Mouse (Mus musculus) myocyte (in vitro differentiated cells): ENCODE data around the gene Cel. TPM values are rescaled to one million over a fixed set of nuclear protein-coding genes. Genes with fewer than 3 reads are reported as not detected.
A peak's percentile ranks its signal among the peaks of the same experiment; 100 is the strongest.

ENCODE experiments used
- H3K27me3 ChIP-seq: one replicate; pipeline ENCODE4 v1.6.1; 2011; ENCODE audit not compliant: control insufficient read depth, insufficient read depth, insufficient read length
- H3K36me3 ChIP-seq: one replicate; pipeline ENCODE4 v1.6.1; 2011; ENCODE audit not compliant: control insufficient read depth, insufficient read depth
- H3K4me2 ChIP-seq: one replicate; pipeline ENCODE4 v1.6.1; 2011; ENCODE audit warnings: low read depth, control low read depth
- H3K4me3 ChIP-seq: one replicate; pipeline ENCODE4 v1.5.1; 2011; ENCODE audit warnings: mild to moderate bottlenecking, control low read depth, moderate library complexity
- H3K79me2 ChIP-seq: one replicate; pipeline ENCODE4 v1.6.1; 2011; ENCODE audit not compliant: control insufficient read depth, insufficient read depth
- H3ac ChIP-seq: one replicate; pipeline ENCODE4 v1.6.1; 2011; ENCODE audit not compliant: control insufficient read depth, insufficient read length
- CEBPB ChIP-seq: IDR thresholded peaks from 2 replicates; pipeline ENCODE4 v1.6.1; 2011; ENCODE audit warnings: mild to moderate bottlenecking, moderate library complexity; ENCODE audit not compliant: poor library complexity, insufficient read depth, severe bottlenecking
- E2F4 ChIP-seq: IDR thresholded peaks from one replicate; pipeline ENCODE4 v1.6.1; 2011; ENCODE audit warnings: mild to moderate bottlenecking, control low read depth, moderate library complexity; ENCODE audit not compliant: insufficient read depth
- MAX ChIP-seq: IDR thresholded peaks from one replicate; pipeline ENCODE4 v1.6.1; 2011; ENCODE audit warnings: low read depth, mild to moderate bottlenecking, control low read depth
- MYOD1 ChIP-seq, 3 experiments: IDR thresholded peaks; one replicate each; pipeline ENCODE4 v1.6.1; 2011; ENCODE audit warnings: control low read depth in 2 of 3, low read depth in 2 of 3, mild to moderate bottlenecking in 2 of 3, moderate library complexity in 1 of 3; ENCODE audit not compliant: insufficient read length in 2 of 3, control insufficient read depth in 1 of 3
- MYOG ChIP-seq, 3 experiments: IDR thresholded peaks; one replicate each; pipeline ENCODE4 v1.6.1; 2011; ENCODE audit warnings: control low read depth in 2 of 3, low read depth in 2 of 3, mild to moderate bottlenecking in 2 of 3; ENCODE audit not compliant: insufficient read length in 2 of 3, control insufficient read depth in 1 of 3, insufficient read depth in 1 of 3
- POLR2A ChIP-seq: IDR thresholded peaks from one replicate; pipeline ENCODE4 v1.6.1; 2011; ENCODE audit warnings: low read depth, mild to moderate bottlenecking, control low read depth, moderate library complexity; ENCODE audit not compliant: insufficient read length
- POLR2AphosphoS2 ChIP-seq: IDR thresholded peaks from one replicate; pipeline ENCODE4 v1.6.1; 2011; ENCODE audit warnings: low read depth, control low read depth; ENCODE audit not compliant: insufficient read length
- REST ChIP-seq: IDR thresholded peaks from one replicate; pipeline ENCODE4 v1.6.1; 2011; ENCODE audit warnings: mild to moderate bottlenecking, control low read depth, moderate library complexity; ENCODE audit not compliant: insufficient read depth, insufficient read length
- SRF ChIP-seq: IDR thresholded peaks from one replicate; pipeline ENCODE4 v1.6.1; 2011; ENCODE audit warnings: low read depth; ENCODE audit not compliant: control insufficient read depth, insufficient read length
- TCF12 ChIP-seq: IDR thresholded peaks from one replicate; pipeline ENCODE4 v1.6.1; 2011; ENCODE audit warnings: mild to moderate bottlenecking, control low read depth; ENCODE audit not compliant: poor library complexity, insufficient read depth, severe bottlenecking
- TCF3 ChIP-seq: IDR thresholded peaks from one replicate; pipeline ENCODE4 v1.6.1; 2011; ENCODE audit warnings: low read depth, control low read depth; ENCODE audit not compliant: insufficient read length
- USF1 ChIP-seq: IDR thresholded peaks from one replicate; pipeline ENCODE4 v1.6.1; 2011; ENCODE audit warnings: low read depth, mild to moderate bottlenecking, control low read depth, moderate library complexity
- polyA plus RNA-seq: library from polyadenylated mRNA; unstranded; fragments of >200 nt; fragmentation: generic; extraction: Trizol; gene quantifications from one replicate; pipeline ENCODE4 v1.2.1, GENCODE M21; 2012; ENCODE audit warnings: missing spikeins

Cel gene
- polyA plus RNA-seq, 1 experiment: not detected

DNA sequence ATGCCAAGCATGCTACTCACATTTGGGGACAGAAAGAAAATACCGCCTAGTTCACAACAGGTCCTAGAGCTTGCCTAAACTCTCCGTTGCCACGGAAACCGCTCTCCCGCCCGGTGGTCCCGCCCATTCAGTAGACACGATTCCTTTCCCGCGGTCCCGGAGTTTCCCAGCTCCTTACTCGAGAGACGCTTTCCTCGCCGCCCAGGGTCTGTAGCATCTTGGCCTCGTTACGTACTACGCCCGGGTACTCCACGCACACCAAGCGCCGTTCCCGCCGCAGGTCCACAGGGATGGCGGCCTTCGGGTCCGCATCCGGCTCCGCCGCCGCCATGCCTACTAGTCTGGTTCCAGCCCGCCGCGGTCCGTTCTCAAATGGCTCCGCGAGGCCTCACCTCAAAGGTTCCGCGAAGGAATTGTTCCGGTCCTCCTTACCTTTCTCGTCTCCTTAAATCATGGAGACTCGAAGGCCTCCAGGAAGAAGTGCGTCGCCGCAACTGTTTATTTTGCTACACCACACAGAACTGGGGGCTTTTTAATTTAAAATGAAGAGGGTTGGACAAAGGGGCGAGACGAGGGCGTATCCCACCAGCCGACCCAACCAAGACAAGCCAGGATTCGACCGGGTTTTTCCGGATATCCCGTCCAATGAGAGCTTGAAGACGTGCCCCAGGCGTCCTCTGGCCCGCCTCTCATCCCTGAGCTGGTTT lies 19.6 kb upstream of the Cel start:
- Histone ChIP-seq H3ac (peak overlapping the region; percentile 39), H3K4me3 (peak overlapping the region; percentile 74), H3K36me3 (peaks cover 9% of the 10 kb centered on the region), H3K79me2 (peaks cover 11% of the 10 kb centered on the region), H3K4me2 (peak overlapping the region; percentile 93), H3K27me3 (no peaks in the 10 kb centered on the region)
- TF ChIP-seq MYOG (IDR thresholded peaks at IDR 0.05; ENCODE audit: control insufficient read depth in 1 of 3, insufficient read depth in 1 of 3, insufficient read length in 2 of 3, low read depth in 2 of 3) (peak in 1 of 3 experiments; percentile 21), TCF3 (no peak), REST (peak; percentile 35), E2F4 (peak; percentile 72), POLR2A (peak; percentile 90), POLR2AphosphoS2 (peak; percentile 73), CEBPB (no peak)

DNA sequence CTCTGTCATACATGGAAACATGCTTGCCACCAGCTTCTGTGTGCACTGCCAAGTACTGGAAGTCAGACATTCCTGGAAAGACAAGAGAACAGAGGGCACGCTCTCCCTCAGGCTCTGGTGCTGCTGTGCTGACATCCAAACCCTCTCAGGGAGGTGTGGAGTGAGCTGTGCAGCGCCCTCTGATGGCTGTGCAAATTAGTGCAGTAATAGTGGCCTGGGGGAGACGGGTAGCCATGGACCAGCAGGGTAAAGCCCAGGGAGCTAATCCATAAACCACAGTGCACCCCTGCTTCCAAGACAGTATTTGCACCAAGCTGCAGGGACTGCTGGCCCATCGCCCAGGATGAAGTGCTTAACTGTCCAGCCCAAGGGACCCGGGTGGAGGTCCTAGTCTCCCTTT lies 14.8 kb upstream of the Cel start:
- TF ChIP-seq MYOG (IDR thresholded peaks at IDR 0.05; ENCODE audit: control insufficient read depth in 1 of 3, insufficient read depth in 1 of 3, insufficient read length in 2 of 3, low read depth in 2 of 3) (no peak), POLR2AphosphoS2 (no peak), REST (no peak), SRF (no peak), CEBPB (no peak), USF1 (no peak), MYOD1 (IDR thresholded peaks at IDR 0.05; ENCODE audit: control insufficient read depth in 1 of 3, insufficient read length in 2 of 3, low read depth in 2 of 3) (no peak), MAX (no peak), POLR2A (no peak), E2F4 (no peak), TCF12 (no peak), TCF3 (no peak)
- peaks cover 11% of the 10 kb centered on the region for H3K79me2 ChIP-seq
- no peak overlapping the region for H3K4me2 ChIP-seq
- no peaks in the 10 kb centered on the region for H3K27me3 ChIP-seq
- no peak overlapping the region for H3ac ChIP-seq
- no peak overlapping the region for H3K4me3 ChIP-seq
- peaks cover 16% of the 10 kb centered on the region for H3K36me3 ChIP-seq

DNA sequence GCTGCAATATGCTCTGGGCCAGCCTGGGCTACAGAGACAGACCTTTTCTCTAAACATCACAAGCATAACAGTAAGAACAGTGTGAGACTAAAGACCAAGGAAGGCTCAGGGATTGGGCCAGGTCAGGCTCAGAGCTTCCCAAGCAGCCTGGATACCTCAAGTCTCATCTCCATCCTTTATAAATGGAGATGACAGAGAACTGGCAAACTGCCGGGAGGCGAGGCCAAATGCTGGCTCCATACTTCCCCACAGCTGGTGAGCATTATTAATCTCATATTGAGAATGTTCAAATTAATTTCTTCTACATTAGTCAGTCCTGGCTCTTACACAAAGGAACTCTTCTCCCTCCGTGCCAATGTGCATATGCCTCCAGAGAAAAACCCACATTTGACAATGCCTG lies 13.6 kb upstream of the Cel start:
- H3K27me3 ChIP-seq: no peaks in the 10 kb centered on the region
- H3K4me2 ChIP-seq: no peak overlapping the region
- no peak for TF ChIP-seq REST

GRCm38 (mm10) chr2:28575341-28575740 lies 12.1 kb upstream of the Cel start:
- Histone ChIP-seq H3K36me3 (peaks cover 16% of the 10 kb centered on the region), H3K79me2 (no peaks in the 10 kb centered on the region), H3ac (no peak overlapping the region), H3K4me2 (no peak overlapping the region), H3K4me3 (no peak overlapping the region), H3K27me3 (no peaks in the 10 kb centered on the region)
- TF ChIP-seq MAX (no peak), SRF (no peak), TCF12 (no peak), POLR2A (no peak), E2F4 (no peak), CEBPB (no peak), MYOG (IDR thresholded peaks at IDR 0.05; ENCODE audit: control insufficient read depth in 1 of 3, insufficient read depth in 1 of 3, insufficient read length in 2 of 3, low read depth in 2 of 3) (no peak), POLR2AphosphoS2 (no peak)

More for the DNA sequence above, 13.6 kb upstream of the Cel start:
- Histone ChIP-seq H3K4me3 (no peak overlapping the region), H3K36me3 (peaks cover 16% of the 10 kb centered on the region), H3ac (no peak overlapping the region), H3K79me2 (peaks cover 3% of the 10 kb centered on the region)

- H3K27me3 ChIP-seq: no peaks in the 10 kb centered on the region
- peaks cover 4% of the 10 kb centered on the region for H3K36me3 ChIP-seq
- H3K4me3 ChIP-seq: no peak overlapping the region
- TF ChIP-seq USF1 (no peak), MYOD1 (IDR thresholded peaks at IDR 0.05; ENCODE audit: control insufficient read depth in 1 of 3, insufficient read length in 2 of 3, low read depth in 2 of 3) (no peak), TCF3 (no peak), E2F4 (no peak), TCF12 (no peak), MYOG (IDR thresholded peaks at IDR 0.05; ENCODE audit: control insufficient read depth in 1 of 3, insufficient read depth in 1 of 3, insufficient read length in 2 of 3, low read depth in 2 of 3) (no peak), REST (no peak), SRF (no peak), POLR2A (no peak), MAX (no peak), CEBPB (no peak), POLR2AphosphoS2 (no peak)
- H3ac ChIP-seq: no peak overlapping the region
- no peaks in the 10 kb centered on the region for H3K79me2 ChIP-seq
- no peak overlapping the region for H3K4me2 ChIP-seq
Measured at GRCm38 (mm10) chr2:28569903-28570302, 6.7 kb upstream of the Cel start.
